ENCODE assay signal across 18 mouse cellular contexts in genomic region chr5:150122571-150122970, GRCm38 (mm10). TPM values are rescaled to one million over a fixed set of nuclear protein-coding genes. Genes with fewer than 3 reads are reported as not detected.
DNase-seq lines count a peak whose midpoint lies in the region; ATAC-seq and TF ChIP-seq lines count a peak whose summit lies in the region.
"Had no signal": no experiment of that assay in that cellular context is flagged by ENCODE, and none has a peak within 500 bp of the region (broad histone marks: within the 10 kb centered on the region; RNA-seq: fewer than 3 reads in every experiment).

No protein-coding gene starts in this region.

- no peaks in the 10 kb centered on the region for H3K4me1 ChIP-seq in midbrain, embryonic 11.5 days (ENCODE audit: control insufficient read depth, insufficient read depth, low read length)

- no peak overlapping the region; the same call in 1 of the 2 replicates for H3K4me3 ChIP-seq in layer of hippocampus, adult 2 months
- no peak overlapping the region for H3K4me3 ChIP-seq in midbrain, embryonic 11.5 days (ENCODE audit: low read depth, low read length)
- H3K4me3 ChIP-seq: gastrocnemius, adult 2 months; midbrain, embryonic 13.5 days; myocyte; stomach, embryonic 15.5 days had no signal

- peak overlapping the region; percentile 81 for H3K27ac ChIP-seq in layer of hippocampus, adult 2 months
- no peak overlapping the region for H3K27ac ChIP-seq in midbrain, embryonic 11.5 days (ENCODE audit: low read depth, low read length)
- H3K27ac ChIP-seq: gastrocnemius, adult 2 months; midbrain, embryonic 13.5 days; stomach, embryonic 15.5 days had no signal

- peak; percentile 87 for DNase-seq in heart, adult 11 months
- DNase-seq in heart, adult 8-10 months (ENCODE audit: low spot score), result no peak
- DNase-seq in adrenal gland, postnatal 14 days, result peak; percentile 61
- DNase-seq in layer of hippocampus, adult 2 months (ENCODE audit: low spot score in 2 of 2), result peak; percentile 63 to 72
- peak; percentile 57 for DNase-seq in right cerebral cortex, adult 18-20 months
- DNase-seq in midbrain, embryonic 11.5 days (ENCODE audit: low spot score, missing footprints), result no peak
- DNase-seq in adipocyte (ENCODE audit: low spot score), result no peak
- DNase-seq in testis, postnatal 10 days (ENCODE audit: low spot score), result no peak
- DNase-seq: cerebellum, adult 11-12 months; gastrocnemius, adult 2 months; heart, postnatal 36 days; liver, postnatal 0 days; thymus, postnatal 25 days had no signal

- no peaks in the 10 kb centered on the region for H3K36me3 ChIP-seq in midbrain, embryonic 11.5 days (ENCODE audit: control insufficient read depth, insufficient read depth, low read length)
- H3K36me3 ChIP-seq: midbrain, embryonic 13.5 days; stomach, embryonic 15.5 days had no signal

- WGBS in midbrain, embryonic 11.5 days, result 80% methylated on average over 2 of the region's 2 CpGs

- H3K27me3 ChIP-seq in midbrain, embryonic 11.5 days (ENCODE audit: control insufficient read depth, insufficient read depth, low read length), result no peaks in the 10 kb centered on the region
- H3K27me3 ChIP-seq: stomach, embryonic 15.5 days had no signal

- no peak overlapping the region for H3K4me2 ChIP-seq in midbrain, embryonic 11.5 days
- H3K4me2 ChIP-seq: heart, embryonic 11.5 days; midbrain, embryonic 13.5 days; stomach, embryonic 15.5 days had no signal

- H3K9ac ChIP-seq in midbrain, embryonic 11.5 days (ENCODE audit: low read length), result no peak overlapping the region
- H3K9ac ChIP-seq: liver, postnatal 0 days; midbrain, embryonic 13.5 days; stomach, embryonic 15.5 days had no signal

- TF ChIP-seq CTCF in layer of hippocampus, adult 2 months (conservative IDR thresholded peaks at IDR 0.05), result no peak

- ATAC-seq in midbrain, embryonic 11.5 days (ENCODE audit: low FRiP score), result no peak
- ATAC-seq: forebrain, embryonic 14.5 days; liver, postnatal 0 days; midbrain, embryonic 13.5 days had no signal

- no peaks in the 10 kb centered on the region for H3K9me3 ChIP-seq in midbrain, embryonic 11.5 days (ENCODE audit: control insufficient read depth, low read length)
- H3K9me3 ChIP-seq: midbrain, embryonic 13.5 days; stomach, embryonic 15.5 days had no signal

RNA-seq across cellular contexts. Expression of gene Fry, which starts 4.1 kb away (rescaled TPM):
- 100 to 1,000 TPM; 116 to 137 (median 123) TPM for total RNA-seq in heart, adult 8-10 months (2022)
- 39.4 and 51.0 TPM in 2 replicates for total RNA-seq in adrenal gland, postnatal 14 days (2021)
- 100 to 1,000 TPM; 215 to 246 TPM for total RNA-seq in layer of hippocampus, adult 2 months (2021)
- 8.8 and 9.1 TPM in 2 replicates for polyA plus RNA-seq in midbrain, embryonic 11.5 days (2014; fragmentation: Nextera tagmentation; extraction: Ambion mirVana)

Comparison
In these comparisons a context has a peak if more than half of its experiments do, and no peak if none do; other contexts are left out.
1. DNase-seq: peak in heart, adult 11 months (single experiment), adrenal gland, postnatal 14 days (single experiment), layer of hippocampus, adult 2 months (2 of 2) and right cerebral cortex, adult 18-20 months (single experiment); none in heart, adult 8-10 months (single experiment), midbrain, embryonic 11.5 days (single experiment), adipocyte (single experiment) and testis, postnatal 10 days (single experiment).